Mouse (Mus musculus) ES-Bruce4 (cell line): ENCODE measurements around the gene Nfib. TPM values are rescaled to one million over a fixed set of nuclear protein-coding genes. Genes with fewer than 3 reads are reported as not detected.

Experiments
- H3K27ac ChIP-seq: 2 replicates; pipeline ENCODE4 v1.5.1; 2012; ENCODE audit warnings: low read length, inconsistent platforms; ENCODE audit not compliant: insufficient read depth
- H3K27me3 ChIP-seq: 2 replicates; pipeline ENCODE4 v1.6.1; 2012; ENCODE audit warnings: mild to moderate bottlenecking, low read length, inconsistent platforms; ENCODE audit not compliant: control insufficient read depth, poor library complexity, insufficient read depth, severe bottlenecking
- H3K36me3 ChIP-seq: 2 replicates; pipeline ENCODE4 v1.6.1; 2012; ENCODE audit warnings: inconsistent platforms, mild to moderate bottlenecking, low read length, moderate library complexity; ENCODE audit not compliant: control insufficient read depth, poor library complexity, insufficient read depth, severe bottlenecking
- H3K4me1 ChIP-seq: one replicate; pipeline ENCODE4 v1.8.1; 2011; ENCODE audit warnings: low read length; ENCODE audit not compliant: control insufficient read depth, insufficient read depth
- H3K4me3 ChIP-seq: 2 replicates; pipeline ENCODE4 v1.5.1; 2011; ENCODE audit warnings: low read depth, mild to moderate bottlenecking, low read length
- H3K9ac ChIP-seq: 2 replicates; pipeline ENCODE4 v1.6.1; 2012; ENCODE audit warnings: low read depth, mild to moderate bottlenecking, inconsistent platforms; ENCODE audit not compliant: poor library complexity, severe bottlenecking
- H3K9me3 ChIP-seq: replicated peaks from 2 replicates; pipeline ENCODE4 v1.6.1; 2012; ENCODE audit warnings: mild to moderate bottlenecking, low read length, inconsistent platforms; ENCODE audit not compliant: control insufficient read depth, poor library complexity, insufficient read depth, severe bottlenecking
- CTCF ChIP-seq: IDR thresholded peaks from one replicate; pipeline ENCODE4 v1.8.1; 2011; ENCODE audit warnings: low read depth, low read length
- EP300 ChIP-seq: IDR thresholded peaks from 2 replicates; pipeline ENCODE4 v1.6.1; 2011; ENCODE audit warnings: low read depth, low read length; ENCODE audit not compliant: insufficient read depth
- POLR2A ChIP-seq: IDR thresholded peaks from one replicate; pipeline ENCODE4 v1.8.1; 2011; ENCODE audit warnings: low read length; ENCODE audit not compliant: insufficient read depth
- polyA plus RNA-seq: library from polyadenylated mRNA; stranded (reverse); fragments of >200 nt; gene quantifications from 2 replicates; pipeline ENCODE4 v1.2.4, GENCODE M21; 2011; ENCODE audit warnings: low read depth; ENCODE audit not compliant: missing spikeins, insufficient read depth, insufficient read length

The Nfib gene
- polyA plus RNA-seq, 1 experiment = 4.6 TPM

DNA sequence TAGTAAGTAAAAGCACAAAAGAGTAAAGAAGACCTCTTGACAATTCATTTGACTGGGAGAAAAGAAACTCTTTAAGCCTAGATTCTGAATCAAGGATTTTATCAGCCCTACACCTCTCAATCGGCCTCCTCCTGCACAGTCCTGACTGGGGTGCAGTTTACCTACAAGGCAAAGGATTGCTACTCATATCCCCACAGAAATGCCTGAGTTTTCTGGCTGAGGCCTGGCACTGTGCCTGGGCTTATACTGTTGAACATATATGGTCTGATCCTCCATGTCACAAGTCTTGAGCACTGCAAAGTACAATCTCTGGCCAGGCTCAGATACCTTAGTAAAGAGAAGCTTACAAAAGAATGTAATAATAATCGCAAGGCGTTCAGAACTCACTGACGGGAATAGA is 333.3 kb downstream of the Nfib start:
- Histone ChIP-seq H3K27me3 (no peaks in the 10 kb centered on the region), H3K4me1 (peaks cover 2% of the 10 kb centered on the region), H3K9me3 (no peaks in the 10 kb centered on the region), H3K4me3 (no peak overlapping the region), H3K9ac (no peak overlapping the region), H3K27ac (no peak overlapping the region), H3K36me3 (no peaks in the 10 kb centered on the region)
- TF ChIP-seq CTCF = no peak
- TF ChIP-seq EP300 = no peak
- no peak for TF ChIP-seq POLR2A

DNA sequence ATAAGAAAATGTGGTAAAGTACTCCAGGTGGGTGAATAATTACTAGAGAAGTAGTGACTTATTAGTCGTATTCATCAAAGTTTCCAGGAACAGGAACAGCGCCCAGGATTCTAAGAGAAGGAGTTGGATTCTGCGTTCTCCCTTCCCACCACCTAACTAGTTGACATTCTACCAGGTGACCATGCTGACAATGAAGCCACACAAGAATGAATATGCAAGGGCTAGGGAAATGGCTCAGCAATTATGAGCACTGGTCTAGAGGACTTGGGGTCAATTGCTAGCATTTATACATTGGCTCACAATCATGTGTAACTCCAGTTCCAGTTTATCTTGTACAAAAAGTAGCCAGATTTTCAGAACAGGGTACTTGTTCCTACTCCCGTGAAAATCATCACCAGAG is 334.1 kb downstream of the Nfib start:
- Histone ChIP-seq H3K4me1 (peaks cover 2% of the 10 kb centered on the region), H3K4me3 (no peak overlapping the region), H3K36me3 (no peaks in the 10 kb centered on the region), H3K9ac (no peak overlapping the region), H3K27ac (no peak overlapping the region), H3K27me3 (no peaks in the 10 kb centered on the region), H3K9me3 (no peaks in the 10 kb centered on the region)
- TF ChIP-seq CTCF (no peak), EP300 (no peak), POLR2A (no peak)

DNA sequence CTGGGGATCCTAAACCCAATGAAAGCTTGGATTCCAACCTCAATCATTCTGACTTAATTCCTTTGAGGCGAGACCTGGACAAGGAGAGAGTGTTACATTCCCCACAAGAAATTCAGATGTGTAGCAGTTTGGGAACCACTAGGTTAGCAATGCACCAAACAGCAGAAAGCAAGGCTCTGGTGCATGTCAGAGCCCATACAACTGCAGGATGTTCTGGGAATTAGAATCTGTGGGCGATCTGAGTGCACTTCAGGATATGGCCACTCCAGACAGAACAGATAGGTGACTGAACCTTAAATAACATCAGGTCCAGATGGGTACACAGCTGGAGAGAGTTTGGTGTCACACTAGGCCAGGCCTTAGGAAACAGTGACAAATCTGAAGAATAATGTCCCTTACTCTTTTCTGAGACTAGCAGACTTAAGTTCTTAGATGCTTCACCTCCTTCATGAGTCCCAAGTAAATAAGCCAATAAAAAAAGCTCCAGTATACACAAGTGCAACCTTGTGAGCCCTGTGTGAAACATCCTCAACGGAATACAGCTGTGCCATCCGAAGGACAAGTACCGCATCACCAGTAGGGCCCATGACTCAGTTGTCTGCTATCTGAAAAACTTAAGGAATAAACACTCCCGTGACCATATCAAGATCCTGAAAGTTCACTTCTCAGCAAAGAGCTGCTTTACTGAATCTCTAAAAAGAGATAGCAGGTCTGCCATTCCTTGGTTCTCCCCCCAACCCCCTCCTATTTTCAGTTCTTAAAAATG is 336.4 kb downstream of the Nfib start:
- Histone ChIP-seq H3K27ac (no peak overlapping the region), H3K9ac (no peak overlapping the region), H3K9me3 (no peaks in the 10 kb centered on the region), H3K4me3 (no peak overlapping the region), H3K4me1 (no peaks in the 10 kb centered on the region), H3K36me3 (no peaks in the 10 kb centered on the region), H3K27me3 (no peaks in the 10 kb centered on the region)
- TF ChIP-seq EP300 = no peak
- TF ChIP-seq CTCF = no peak
- TF ChIP-seq POLR2A = no peak

DNA sequence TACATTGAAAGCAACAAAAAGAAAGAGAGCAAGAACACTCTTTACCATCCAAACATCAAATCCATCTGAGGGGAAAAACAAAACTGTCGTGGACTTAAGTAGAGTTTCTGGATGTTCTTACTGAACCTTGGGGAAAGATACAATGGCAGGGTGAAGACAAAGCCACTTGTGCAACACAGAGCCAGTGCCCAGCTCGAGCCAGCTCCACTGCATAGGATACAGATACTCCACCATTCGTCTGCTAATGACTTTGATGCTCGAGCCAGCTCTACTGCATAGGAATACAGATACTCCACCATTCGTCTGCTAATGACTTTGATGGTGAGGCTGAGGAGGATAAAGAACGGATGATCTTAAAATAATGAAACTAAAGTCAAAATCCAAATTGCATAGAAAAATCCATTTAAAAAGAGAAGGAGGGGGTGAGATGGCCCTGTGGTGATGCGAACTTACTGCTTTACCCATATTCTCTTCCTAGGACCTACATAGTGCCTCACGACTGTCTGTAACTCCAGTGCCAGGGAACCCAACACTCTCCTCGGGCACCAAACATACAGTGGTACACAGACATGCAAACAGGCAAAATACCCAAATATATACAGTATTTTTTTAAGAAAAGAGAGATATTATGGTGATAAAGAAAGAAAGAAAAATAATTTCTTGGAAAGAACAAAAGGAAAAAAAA is 337.3 kb downstream of the Nfib start:
- Histone ChIP-seq H3K4me3 (no peak overlapping the region), H3K9me3 (no peaks in the 10 kb centered on the region), H3K36me3 (no peaks in the 10 kb centered on the region), H3K27ac (no peak overlapping the region), H3K9ac (no peak overlapping the region), H3K4me1 (no peaks in the 10 kb centered on the region), H3K27me3 (no peaks in the 10 kb centered on the region)
- TF ChIP-seq EP300 = peak; percentile 57; the same call in 1 of the 2 replicates
- no peak for TF ChIP-seq POLR2A

DNA sequence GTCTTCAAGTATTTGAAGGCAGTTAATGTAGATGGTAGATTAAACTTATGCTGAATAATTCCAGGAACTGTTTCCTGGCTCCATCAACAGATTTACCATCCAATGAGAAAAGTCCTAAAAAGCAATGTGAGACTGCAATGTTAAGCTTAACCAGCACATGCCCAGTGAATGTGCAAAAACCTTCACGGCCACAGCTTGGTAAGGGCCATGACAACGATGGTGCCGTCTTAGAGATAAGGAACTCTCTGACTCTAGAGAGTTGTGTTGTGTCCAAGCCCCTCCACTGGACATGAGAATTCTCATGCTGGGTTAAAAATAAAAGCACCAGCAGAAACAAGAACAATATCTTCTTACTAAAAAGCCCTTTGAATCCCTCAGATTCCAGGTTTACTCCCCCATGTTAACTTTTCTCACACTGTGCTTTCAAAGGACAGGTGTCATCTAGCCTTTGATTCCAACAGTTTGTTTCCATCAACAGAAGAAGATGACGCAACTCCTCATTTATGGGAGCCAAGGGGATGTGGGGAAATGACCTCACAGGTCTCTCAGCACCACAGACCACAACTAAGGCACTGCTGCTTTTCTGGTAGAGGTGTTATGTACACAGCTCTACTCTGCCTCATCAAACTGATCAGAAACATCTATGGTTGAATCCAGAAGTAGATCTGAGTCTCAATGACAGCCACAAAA is 340.7 kb downstream of the Nfib start:
- no peak overlapping the region for H3K9ac ChIP-seq
- no peaks in the 10 kb centered on the region for H3K9me3 ChIP-seq
- H3K4me1 ChIP-seq = peaks cover 3% of the 10 kb centered on the region
- TF ChIP-seq POLR2A (no peak), CTCF (no peak), EP300 (no peak)
- H3K4me3 ChIP-seq = no peak overlapping the region
- no peaks in the 10 kb centered on the region for H3K36me3 ChIP-seq
- no peak overlapping the region for H3K27ac ChIP-seq
- no peaks in the 10 kb centered on the region for H3K27me3 ChIP-seq

DNA sequence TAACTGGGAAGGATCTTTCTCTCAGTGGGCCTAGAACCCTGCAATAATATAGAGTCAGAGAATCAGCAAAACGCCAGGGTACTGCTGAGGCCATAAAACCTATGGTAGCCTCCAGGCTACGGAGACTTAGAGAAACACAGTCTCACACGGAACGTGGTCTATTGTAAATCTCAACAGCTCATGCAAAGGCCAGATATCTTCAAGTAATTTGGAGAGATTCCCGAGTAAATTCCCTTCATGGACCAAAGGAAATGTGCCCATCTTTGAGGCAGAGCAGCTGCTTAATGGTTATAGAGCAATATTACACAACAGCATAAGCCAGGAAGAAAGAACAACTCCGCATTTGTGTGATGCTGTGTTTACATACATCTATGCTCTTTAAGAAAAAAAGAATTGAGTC is 341.6 kb downstream of the Nfib start:
- TF ChIP-seq CTCF = no peak
- TF ChIP-seq EP300 = no peak
- TF ChIP-seq POLR2A = no peak
- Histone ChIP-seq H3K27ac (no peak overlapping the region), H3K27me3 (no peaks in the 10 kb centered on the region), H3K36me3 (no peaks in the 10 kb centered on the region), H3K9ac (no peak overlapping the region), H3K4me1 (peaks cover 3% of the 10 kb centered on the region), H3K9me3 (no peaks in the 10 kb centered on the region), H3K4me3 (no peak overlapping the region)
